Mouse (Mus musculus) brown adipose tissue, adult 24 weeks (tissue): ENCODE results near the gene Ripply3. TPM values are rescaled to one million over a fixed set of nuclear protein-coding genes. Genes with fewer than 3 reads are reported as not detected.

Experiments used
- H3K27ac ChIP-seq: fragments of 200-500 bp; replicated peaks from 2 replicates; pipeline ENCODE4 v1.5.1; 2012; ENCODE audit warnings: low read depth, mild to moderate bottlenecking, low read length
- H3K4me1 ChIP-seq: fragments of 200-500 bp; 2 replicates; pipeline ENCODE4 v1.6.1; 2012; ENCODE audit warnings: low read length, mixed read lengths; ENCODE audit not compliant: control insufficient read depth, insufficient read depth, insufficient read length
- H3K4me3 ChIP-seq: fragments of 200-500 bp; 2 replicates; pipeline ENCODE4 v1.5.1; 2012; ENCODE audit warnings: low read depth, mild to moderate bottlenecking, low read length, moderate library complexity; ENCODE audit not compliant: insufficient read depth
- polyA plus RNA-seq: library from polyadenylated mRNA; stranded (reverse); fragments of >200 nt; gene quantifications from 2 replicates; pipeline ENCODE4 v1.2.4, GENCODE M21; 2012; ENCODE audit not compliant: missing spikeins, insufficient read depth, insufficient read length

Ripply3 gene
- polyA plus RNA-seq, result 1.3 and 2.5 TPM in 2 replicates

- Histone ChIP-seq H3K27ac (peak within 1 kb of the TSS; percentile 88), H3K4me1 (peaks cover 4% of the 10 kb centered on the region; the same call in 1 of the 2 replicates), H3K4me3 (peak within 1 kb of the TSS; percentile 83)
These were observed at the start of gene Ripply3 for GRCm38 (mm10) chr16:94327781-94328711. Gene Ripply3 (plus strand): TSS chr16:94328420.

- no peaks in the 10 kb centered on the region for H3K4me1 ChIP-seq
- no peak overlapping the region for H3K4me3 ChIP-seq
- H3K27ac ChIP-seq, result no peak overlapping the region
These were observed 44.2 kb upstream of the Ripply3 start for GRCm38 (mm10) chr16:94283972-94284371.

GRCm38 (mm10) chr16:94287826-94288225, 40.4 kb upstream of the Ripply3 start:
- Histone ChIP-seq H3K4me3 (no peak overlapping the region), H3K27ac (no peak overlapping the region), H3K4me1 (no peaks in the 10 kb centered on the region)

- H3K4me1 ChIP-seq, result no peaks in the 10 kb centered on the region
- H3K4me3 ChIP-seq, result peak overlapping the region; percentile 81
- H3K27ac ChIP-seq, result no peak overlapping the region
These were observed 38.8 kb upstream of the Ripply3 start for GRCm38 (mm10) chr16:94289138-94290072.

- Histone ChIP-seq H3K4me3 (peak overlapping the region; percentile 81), H3K4me1 (no peaks in the 10 kb centered on the region), H3K27ac (no peak overlapping the region)
These were observed 37.9 kb upstream of the Ripply3 start for GRCm38 (mm10) chr16:94290073-94290999.

GRCm38 (mm10) chr16:94291141-94291540, 37.1 kb upstream of the Ripply3 start:
- Histone ChIP-seq H3K27ac (no peak overlapping the region), H3K4me1 (no peaks in the 10 kb centered on the region), H3K4me3 (no peak overlapping the region)

- H3K4me1 ChIP-seq, result no peaks in the 10 kb centered on the region; the same call in 1 of the 2 replicates
- no peak overlapping the region for H3K4me3 ChIP-seq
- no peak overlapping the region for H3K27ac ChIP-seq
These were observed 30.1 kb upstream of the Ripply3 start for GRCm38 (mm10) chr16:94298081-94298480.

GRCm38 (mm10) chr16:94299210-94299609, 29.0 kb upstream of the Ripply3 start:
- Histone ChIP-seq H3K4me1 (no peaks in the 10 kb centered on the region; the same call in 1 of the 2 replicates), H3K27ac (no peak overlapping the region), H3K4me3 (no peak overlapping the region)

- no peak overlapping the region for H3K4me3 ChIP-seq
- H3K27ac ChIP-seq, result no peak overlapping the region
- no peaks in the 10 kb centered on the region; the same call in 1 of the 2 replicates for H3K4me1 ChIP-seq
These were observed 27.0 kb upstream of the Ripply3 start for GRCm38 (mm10) chr16:94301194-94301593.

- Histone ChIP-seq H3K4me1 (no peaks in the 10 kb centered on the region; the same call in 1 of the 2 replicates), H3K4me3 (no peak overlapping the region), H3K27ac (no peak overlapping the region)
These were observed 26.5 kb upstream of the Ripply3 start for GRCm38 (mm10) chr16:94301696-94302095.

- Histone ChIP-seq H3K27ac (no peak overlapping the region), H3K4me3 (peak overlapping the region; percentile 22), H3K4me1 (no peaks in the 10 kb centered on the region; the same call in 1 of the 2 replicates)
These were observed 25.7 kb upstream of the Ripply3 start for GRCm38 (mm10) chr16:94302274-94303202.

GRCm38 (mm10) chr16:94303203-94303535, 25.1 kb upstream of the Ripply3 start:
- no peak overlapping the region for H3K27ac ChIP-seq
- H3K4me1 ChIP-seq, result peaks cover 1% of the 10 kb centered on the region
- no peak overlapping the region for H3K4me3 ChIP-seq

- H3K4me3 ChIP-seq, result no peak overlapping the region
- peaks cover 7% of the 10 kb centered on the region for H3K4me1 ChIP-seq
- H3K27ac ChIP-seq, result no peak overlapping the region
These were observed 20.7 kb upstream of the Ripply3 start for GRCm38 (mm10) chr16:94307526-94307925.
